Mouse (Mus musculus) spleen, adult 2 months (tissue): ENCODE results near the gene Gpr162.

Experiments
- CTCF ChIP-seq: fragments of 200-500 bp; IDR thresholded peaks from 2 replicates; pipeline ENCODE4 v1.5.1; 2011; ENCODE audit warnings: mild to moderate bottlenecking, inconsistent platforms; ENCODE audit not compliant: insufficient read depth, insufficient read length, insufficient replicate concordance; ENCODE audit errors: extremely low read depth
- POLR2A ChIP-seq: fragments of 200-500 bp; IDR thresholded peaks from 2 replicates; pipeline ENCODE4 v1.6.1; 2011; ENCODE audit warnings: low read depth, low read length, inconsistent platforms

GRCm38 (mm10) chr6:124911533-124912218 is 47.9 kb upstream of the Gpr162 start, which contains the start of gene Lag3:
- TF ChIP-seq CTCF (no peak), POLR2A (no peak)
